Mouse (Mus musculus) inflammation-experienced regulatory T-cells, adult 6 months (primary cell): ENCODE results near the gene Olfr698. TPM values are rescaled to one million over a fixed set of nuclear protein-coding genes. Genes with fewer than 3 reads are reported as not detected.
"Not testable (repeated sequence)": the region's sequence is repeated elsewhere in the genome, so short reads cannot be mapped to it uniquely, and the experiment has no call there.

Experiments
- ATAC-seq: one replicate; pipeline ENCODE4 v1.8.0; 2017
- polyA plus RNA-seq, 3 experiments: library from polyadenylated mRNA; unstranded; fragments of 100-300 nt; shearing (Covaris generic); gene quantifications; one replicate each; pipeline ENCODE4 v1.2.1; 2017

Olfr698 gene
- not detected for polyA plus RNA-seq

- ATAC-seq, result no peak
Observed at GRCm38 (mm10) chr7:106755297-106755696, at the start of gene Olfr698. TSS of gene Olfr698 (minus strand) at chr7:106755397.

- no peak for ATAC-seq
Observed at GRCm38 (mm10) chr7:106793098-106793497, 37.9 kb upstream of the Olfr698 start, which contains the start of gene Olfr699. TSS of gene Olfr699 (minus strand) at chr7:106793198.

- ATAC-seq, result no peak
Observed at GRCm38 (mm10) chr7:106788330-106788729, 33.1 kb upstream of the Olfr698 start.

GRCm38 (mm10) chr7:106761008-106761407, 5.8 kb upstream of the Olfr698 start:
- not testable (repeated sequence) for ATAC-seq

- ATAC-seq, result no peak
Observed at GRCm38 (mm10) chr7:106758800-106759199, 3.6 kb upstream of the Olfr698 start.

- no peak for ATAC-seq
Observed at GRCm38 (mm10) chr7:106745811-106746210, 9.4 kb downstream of the Olfr698 start.

- no peak for ATAC-seq
Observed at GRCm38 (mm10) chr7:106742343-106742742, 12.9 kb downstream of the Olfr698 start, which contains the start of gene Olfr697. TSS of gene Olfr697 (minus strand) at chr7:106742443.

- no peak for ATAC-seq
Observed at GRCm38 (mm10) chr7:106737028-106737427, 18.2 kb downstream of the Olfr698 start.

- ATAC-seq, result no peak
Observed at GRCm38 (mm10) chr7:106733717-106734116, 21.5 kb downstream of the Olfr698 start.

GRCm38 (mm10) chr7:106725654-106726053, 29.5 kb downstream of the Olfr698 start:
- ATAC-seq, result not testable (repeated sequence)

- ATAC-seq, result no peak
Observed at GRCm38 (mm10) chr7:106716296-106716695, 38.9 kb downstream of the Olfr698 start, which contains the start of gene Olfr695. TSS of gene Olfr695 (minus strand) at chr7:106716396.

- ATAC-seq, result no peak
Observed at GRCm38 (mm10) chr7:106711463-106711862, 43.7 kb downstream of the Olfr698 start.

- not testable (repeated sequence) for ATAC-seq
Observed at GRCm38 (mm10) chr7:106707705-106708104, 47.5 kb downstream of the Olfr698 start.

Other genes starting within 250 kb of the Olfr698 start
- gene Olfr693, start 74.8 kb downstream of the Olfr698 start, polyA plus RNA-seq, result not detected
- gene Olfr694, start 63.6 kb downstream of the Olfr698 start, polyA plus RNA-seq, result not detected
- not detected for gene Olfr695, start 39.0 kb downstream of the Olfr698 start, polyA plus RNA-seq
- not detected for gene Olfr697, start 13.0 kb downstream of the Olfr698 start, polyA plus RNA-seq
- gene Olfr699, start 37.8 kb upstream of the Olfr698 start, polyA plus RNA-seq, result under 1 TPM in 1 of 3 experiments, not detected in 2; 0.15 TPM
- not detected for gene Olfr700, start 53.4 kb upstream of the Olfr698 start, polyA plus RNA-seq
- gene Olfr701, start 58.7 kb upstream of the Olfr698 start, polyA plus RNA-seq, result not detected
- not detected for gene Olfr702, start 78.5 kb upstream of the Olfr698 start, polyA plus RNA-seq
- gene Olfr703, start 88.0 kb upstream of the Olfr698 start, polyA plus RNA-seq, result not detected
- gene Olfr704, start 107.8 kb upstream of the Olfr698 start, polyA plus RNA-seq, result not detected
- gene Olfr705, start 121.5 kb upstream of the Olfr698 start, polyA plus RNA-seq, result not detected
- not detected for gene Olfr706, start 132.8 kb upstream of the Olfr698 start, polyA plus RNA-seq
- not detected for gene Olfr707, start 145.8 kb upstream of the Olfr698 start, polyA plus RNA-seq
- gene Olfr1532-ps1, start 152.6 kb upstream of the Olfr698 start, polyA plus RNA-seq, result not detected
- gene Olfr709-ps1, start 176.8 kb upstream of the Olfr698 start, polyA plus RNA-seq, result not detected
- gene Olfr710, start 192.9 kb upstream of the Olfr698 start, polyA plus RNA-seq, result not detected
- gene Olfr6, start 208.5 kb upstream of the Olfr698 start, polyA plus RNA-seq, result not detected
- gene Olfr711, start 220.1 kb upstream of the Olfr698 start, polyA plus RNA-seq, result not detected